Mouse (Mus musculus) kidney, postnatal 0 days (tissue): ENCODE measurements at regions not wholly inside any gene's neighbourhood (a gene's known extent, or its start where the extent isn't known, plus 50 kb on each side); places are given as distances from the start of the nearest gene placed in this dataset.

Experiments
- ATAC-seq: fragments of 200-750 bp; cut with Nextera tagmentation; replicated peaks from 2 replicates; pipeline ENCODE4 v1.8.0; 2017; ENCODE audit warnings: low read depth, moderate number of reproducible peaks, moderate TSS enrichment, moderate library complexity; ENCODE audit not compliant: low FRiP score
- DNase-seq: peaks from one replicate; pipeline ENCODE4 v3.0.0-alpha.2; 2016; ENCODE audit warnings: low spot score
- H3K27ac ChIP-seq: fragments of 300-500 bp; sonication (generic); 2 replicates; pipeline ENCODE4 v1.5.1; 2014; ENCODE audit warnings: mild to moderate bottlenecking
- H3K27me3 ChIP-seq: fragments of 300-500 bp; sonication (generic); 2 replicates; pipeline ENCODE4 v1.6.1; 2014; ENCODE audit warnings: low read length, mixed read lengths; ENCODE audit not compliant: insufficient read depth
- H3K36me3 ChIP-seq: fragments of 300-500 bp; sonication (generic); 2 replicates; pipeline ENCODE4 v1.6.1; 2014; ENCODE audit warnings: low read length, mixed read lengths; ENCODE audit not compliant: insufficient read depth
- H3K4me1 ChIP-seq: fragments of 300-500 bp; sonication (generic); replicated peaks from 2 replicates; pipeline ENCODE4 v1.6.1; 2014; ENCODE audit warnings: antibody characterized with exemption, low read length, mixed read lengths; ENCODE audit not compliant: insufficient read depth
- H3K4me2 ChIP-seq: fragments of 300-500 bp; sonication (generic); 2 replicates; pipeline ENCODE4 v1.6.1; 2014; ENCODE audit warnings: mild to moderate bottlenecking, low read length, moderate library complexity, mixed read lengths
- H3K4me3 ChIP-seq: fragments of 300-500 bp; sonication (generic); replicated peaks from 2 replicates; pipeline ENCODE4 v1.5.1; 2014; ENCODE audit warnings: low read depth, low read length
- H3K9ac ChIP-seq: fragments of 300-500 bp; sonication (generic); 2 replicates; pipeline ENCODE4 v1.6.1; 2014; ENCODE audit warnings: low read depth, low read length
- H3K9me3 ChIP-seq: fragments of 300-500 bp; sonication (generic); replicated peaks from 2 replicates; pipeline ENCODE4 v1.6.1; 2016; ENCODE audit warnings: low read length, inconsistent platforms, mixed read lengths
- CTCF ChIP-seq: IDR thresholded peaks from 2 replicates; pipeline ENCODE4 v1.5.1; 2016; ENCODE audit warnings: antibody characterized with exemption, low read depth, mild to moderate bottlenecking, moderate library complexity
- WGBS: fragments of 180-500 bp; shearing (Covaris S2); extraction: QIAGEN DNeasy Blood & Tissue Kit; methylation state at CpG from one replicate; pipeline ENCODE4 v1.1.7; 2014; 5-methylcytosine and 5-hydroxymethylcytosine counted together

- H3K9ac ChIP-seq, result no peak overlapping the region
- 71% methylated on average over 11 of the region's 11 CpGs for WGBS
- no peaks in the 10 kb centered on the region for H3K4me1 ChIP-seq
- no peak overlapping the region for H3K27ac ChIP-seq
- no peak overlapping the region for H3K4me3 ChIP-seq
- no peaks in the 10 kb centered on the region for H3K27me3 ChIP-seq
- ATAC-seq, result no peak
- no peak for DNase-seq
- no peaks in the 10 kb centered on the region for H3K36me3 ChIP-seq
- H3K9me3 ChIP-seq, result peaks cover 4% of the 10 kb centered on the region; the same call in 1 of the 2 replicates
- H3K4me2 ChIP-seq, result no peak overlapping the region
- TF ChIP-seq CTCF, result no peak
Observed at GRCm38 (mm10) chr14:76271190-76271589, 143.6 kb upstream of the Tsc22d1 start.

- Histone ChIP-seq H3K4me1 (no peaks in the 10 kb centered on the region), H3K9ac (no peak overlapping the region), H3K9me3 (peaks cover 4% of the 10 kb centered on the region; the same call in 1 of the 2 replicates), H3K4me2 (no peak overlapping the region), H3K27ac (peak overlapping the region; percentile 34; the same call in 1 of the 2 replicates), H3K27me3 (no peaks in the 10 kb centered on the region), H3K4me3 (no peak overlapping the region), H3K36me3 (no peaks in the 10 kb centered on the region)
- ATAC-seq, result 0 out of 2 replicates have a peak, but pooled peaks have one; percentile 46
- peak; percentile 90 for DNase-seq
- TF ChIP-seq CTCF, result no peak
- WGBS, result 35% methylated on average over 4 of the region's 4 CpGs
Observed at GRCm38 (mm10) chr14:76272840-76273239, 141.9 kb upstream of the Tsc22d1 start.

- WGBS, result 86% methylated on average over 9 of the region's 9 CpGs
Observed at GRCm38 (mm10) chr14:76276655-76277054, 138.1 kb upstream of the Tsc22d1 start.

GRCm38 (mm10) chr14:76278751-76279450, 135.9 kb upstream of the Tsc22d1 start:
- H3K9ac ChIP-seq, result no peak overlapping the region
- H3K36me3 ChIP-seq, result no peaks in the 10 kb centered on the region
- H3K4me2 ChIP-seq, result no peak overlapping the region
- 82% methylated on average over 17 of the region's 17 CpGs for WGBS
- H3K4me3 ChIP-seq, result no peak overlapping the region
- no peak for TF ChIP-seq CTCF
- no peaks in the 10 kb centered on the region for H3K4me1 ChIP-seq
- DNase-seq (no peak), ATAC-seq (no peak)
- no peaks in the 10 kb centered on the region for H3K9me3 ChIP-seq
- no peaks in the 10 kb centered on the region for H3K27me3 ChIP-seq
- H3K27ac ChIP-seq, result no peak overlapping the region

More at GRCm38 (mm10) chr14:76276655-76277054, 138.1 kb upstream of the Tsc22d1 start:
- no peak overlapping the region for H3K4me3 ChIP-seq
- H3K27me3 ChIP-seq, result no peaks in the 10 kb centered on the region
- H3K36me3 ChIP-seq, result no peaks in the 10 kb centered on the region
- no peak for DNase-seq
- no peak for ATAC-seq
- no peak overlapping the region for H3K4me2 ChIP-seq
- H3K9ac ChIP-seq, result no peak overlapping the region
- H3K4me1 ChIP-seq, result no peaks in the 10 kb centered on the region
- H3K9me3 ChIP-seq, result peaks cover 4% of the 10 kb centered on the region; the same call in 1 of the 2 replicates
- TF ChIP-seq CTCF, result no peak
- no peak overlapping the region for H3K27ac ChIP-seq

- TF ChIP-seq CTCF, result no peak
- ATAC-seq (no peak), DNase-seq (no peak)
- Histone ChIP-seq H3K4me1 (no peaks in the 10 kb centered on the region), H3K27me3 (no peaks in the 10 kb centered on the region), H3K4me2 (no peak overlapping the region), H3K27ac (no peak overlapping the region), H3K9ac (no peak overlapping the region), H3K4me3 (no peak overlapping the region), H3K36me3 (no peaks in the 10 kb centered on the region), H3K9me3 (no peaks in the 10 kb centered on the region)
- WGBS, result 79% methylated on average over 19 of the region's 19 CpGs
Observed at GRCm38 (mm10) chr14:76279561-76279960, 135.2 kb upstream of the Tsc22d1 start.

- DNase-seq (peak; percentile 82), ATAC-seq (peak; percentile 61; the same call in 1 of the 2 replicates)
- Histone ChIP-seq H3K4me3 (no peak overlapping the region), H3K27me3 (no peaks in the 10 kb centered on the region), H3K27ac (no peak overlapping the region), H3K4me1 (no peaks in the 10 kb centered on the region), H3K9ac (no peak overlapping the region), H3K9me3 (no peaks in the 10 kb centered on the region), H3K36me3 (no peaks in the 10 kb centered on the region), H3K4me2 (no peak overlapping the region)
- no peak for TF ChIP-seq CTCF
- WGBS, result 9% methylated on average over 5 of the region's 5 CpGs
Observed at GRCm38 (mm10) chr14:76281867-76282266, 132.9 kb upstream of the Tsc22d1 start.
